ENCODE assay signal across 15 mouse cellular contexts in the genomic region with DNA sequence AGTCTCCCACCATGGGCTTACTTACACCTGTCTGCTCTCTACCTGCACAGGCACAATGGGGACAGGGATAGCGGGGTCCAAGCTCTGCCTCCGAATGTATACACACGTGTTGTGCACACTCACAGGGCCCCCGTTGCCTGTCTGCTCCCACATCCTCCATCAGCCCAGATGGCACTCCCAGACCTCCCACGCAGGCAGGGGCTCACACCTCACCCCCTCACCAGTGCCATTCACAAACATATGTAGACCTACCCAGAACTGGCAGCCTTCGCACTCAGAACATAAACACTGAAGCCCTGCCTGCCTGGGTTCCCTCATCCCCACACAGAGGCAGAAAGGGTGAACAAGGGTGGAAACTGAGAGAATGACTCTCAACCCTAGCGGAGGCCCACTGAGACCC. TPM values are rescaled to one million over a fixed set of nuclear protein-coding genes. Genes with fewer than 3 reads are reported as not detected.
A peak's percentile ranks its signal among the peaks of the same experiment; 100 is the strongest.
DNase-seq lines count a peak whose midpoint lies in the region; ATAC-seq and TF ChIP-seq lines count a peak whose summit lies in the region.
"Had no signal": no experiment of that assay in that cellular context is flagged by ENCODE, and none has a peak within 500 bp of the region (broad histone marks: within the 10 kb centered on the region; RNA-seq: fewer than 3 reads in every experiment).

No protein-coding gene starts in this region.

- H3K4me2 ChIP-seq in forebrain, embryonic 13.5 days, result peak overlapping the region; percentile 60; the same call in 1 of the 2 replicates
- no peak overlapping the region for H3K4me2 ChIP-seq in forebrain, embryonic 11.5 days (ENCODE audit: low read depth, low read length, severe bottlenecking)
- peak overlapping the region; percentile 61; the same call in 1 of the 2 replicates for H3K4me2 ChIP-seq in neural tube, embryonic 13.5 days
- no peak overlapping the region for H3K4me2 ChIP-seq in intestine, postnatal 0 days (replicated peaks; ENCODE audit: low read depth)

- no peak overlapping the region for H3K9ac ChIP-seq in forebrain, embryonic 13.5 days
- H3K9ac ChIP-seq in forebrain, embryonic 11.5 days (ENCODE audit: low read length), result no peak overlapping the region
- peak overlapping the region; percentile 67; the same call in 1 of the 2 replicates for H3K9ac ChIP-seq in neural tube, embryonic 13.5 days
- no peak overlapping the region for H3K9ac ChIP-seq in intestine, postnatal 0 days (ENCODE audit: low read depth, low read length)
- H3K9ac ChIP-seq: limb, embryonic 12.5 days; lung, embryonic 15.5 days had no signal

- TF ChIP-seq CTCF in intestine, postnatal 0 days (IDR thresholded peaks at IDR 0.05; ENCODE audit: low read depth), result no peak

- no peak overlapping the region for H3K27ac ChIP-seq in forebrain, embryonic 13.5 days
- H3K27ac ChIP-seq in forebrain, embryonic 11.5 days (ENCODE audit: low read depth, low read length), result no peak overlapping the region
- 0 out of 2 replicates have a peak overlapping the region, but pooled peaks have one; percentile 64 for H3K27ac ChIP-seq in neural tube, embryonic 13.5 days (replicated peaks)
- H3K27ac ChIP-seq in intestine, postnatal 0 days (ENCODE audit: low read depth, low read length), result no peak overlapping the region
- H3K27ac ChIP-seq: limb, embryonic 12.5 days; lung, embryonic 15.5 days; midbrain, embryonic 12.5 days had no signal

- H3K4me3 ChIP-seq in forebrain, embryonic 13.5 days, result 0 out of 2 replicates have a peak overlapping the region, but pooled peaks have one; percentile 28
- H3K4me3 ChIP-seq in forebrain, embryonic 11.5 days (ENCODE audit: low read depth, low read length), result no peak overlapping the region
- no peak overlapping the region for H3K4me3 ChIP-seq in neural tube, embryonic 13.5 days
- no peak overlapping the region for H3K4me3 ChIP-seq in intestine, postnatal 0 days (ENCODE audit: low read depth, low read length)
- H3K4me3 ChIP-seq: erythroblast, embryonic 14.5 days; lung, embryonic 15.5 days had no signal

- ATAC-seq in forebrain, embryonic 13.5 days, result 0 out of 2 replicates have a peak, but pooled peaks have one; percentile 11
- ATAC-seq in forebrain, embryonic 11.5 days (replicated peaks; ENCODE audit: low FRiP score), result no peak
- ATAC-seq in neural tube, embryonic 13.5 days (ENCODE audit: low read depth), result 0 out of 2 replicates have a peak, but pooled peaks have one; percentile 12
- no peak for ATAC-seq in intestine, postnatal 0 days

- peaks cover 58% of the 10 kb centered on the region for H3K27me3 ChIP-seq in forebrain, embryonic 13.5 days
- H3K27me3 ChIP-seq in forebrain, embryonic 11.5 days (ENCODE audit: control insufficient read depth, insufficient read depth, low read length), result peaks cover 32% of the 10 kb centered on the region
- peaks cover 58% of the 10 kb centered on the region for H3K27me3 ChIP-seq in neural tube, embryonic 13.5 days
- H3K27me3 ChIP-seq in intestine, postnatal 0 days (replicated peaks; ENCODE audit: control insufficient read depth, insufficient read depth, low read length), result peaks cover 33% of the 10 kb centered on the region

- H3K36me3 ChIP-seq in forebrain, embryonic 13.5 days (ENCODE audit: poor library complexity, severe bottlenecking), result no peaks in the 10 kb centered on the region
- H3K36me3 ChIP-seq in forebrain, embryonic 11.5 days (ENCODE audit: control insufficient read depth, insufficient read depth, low read length), result no peaks in the 10 kb centered on the region
- H3K36me3 ChIP-seq in neural tube, embryonic 13.5 days, result no peaks in the 10 kb centered on the region
- H3K36me3 ChIP-seq in intestine, postnatal 0 days (ENCODE audit: control insufficient read depth, insufficient read depth), result no peaks in the 10 kb centered on the region
- H3K36me3 ChIP-seq: limb, embryonic 12.5 days; lung, embryonic 15.5 days; midbrain, embryonic 12.5 days had no signal

- no peaks in the 10 kb centered on the region for H3K9me3 ChIP-seq in forebrain, embryonic 13.5 days (replicated peaks)
- no peaks in the 10 kb centered on the region for H3K9me3 ChIP-seq in forebrain, embryonic 11.5 days (ENCODE audit: control insufficient read depth, low read length)
- no peaks in the 10 kb centered on the region for H3K9me3 ChIP-seq in neural tube, embryonic 13.5 days
- no peaks in the 10 kb centered on the region for H3K9me3 ChIP-seq in intestine, postnatal 0 days (ENCODE audit: control insufficient read depth)
- H3K9me3 ChIP-seq: limb, embryonic 12.5 days; lung, embryonic 15.5 days; midbrain, embryonic 12.5 days had no signal

- WGBS in forebrain, embryonic 13.5 days, result 63% methylated on average over 7 of the region's 7 CpGs
- 69% methylated on average over 7 of the region's 7 CpGs for WGBS in forebrain, embryonic 11.5 days
- WGBS in neural tube, embryonic 13.5 days, result 70% methylated on average over 7 of the region's 7 CpGs
- WGBS in intestine, postnatal 0 days, result 74% methylated on average over 7 of the region's 7 CpGs

- no peak for DNase-seq in forebrain, embryonic 11.5 days (ENCODE audit: low spot score)
- DNase-seq in frontal cortex, adult 2 months (ENCODE audit: extremely low spot score in 1 of 2, low spot score in 1 of 2), result peak; percentile 78 to 89
- peak; percentile 80 to 86 for DNase-seq in left cerebral cortex, adult 18-20 months (ENCODE audit: low spot score in 2 of 2)
- no peak for DNase-seq in gastrocnemius, adult 18-20 months (ENCODE audit: low spot score)
- no peak for DNase-seq in c-Kit-positive CD71-positive TER-119-positive erythroid progenitor cells, embryonic 14.5 days (ENCODE audit: low spot score)
- DNase-seq: gastrocnemius, postnatal 36 days; kidney, adult 18-20 months had no signal

- H3K4me1 ChIP-seq in forebrain, embryonic 13.5 days, result peaks cover 55% of the 10 kb centered on the region
- H3K4me1 ChIP-seq in forebrain, embryonic 11.5 days (replicated peaks; ENCODE audit: control insufficient read depth, insufficient read depth, low read length), result peaks cover 13% of the 10 kb centered on the region
- peaks cover 77% of the 10 kb centered on the region for H3K4me1 ChIP-seq in neural tube, embryonic 13.5 days (replicated peaks)
- H3K4me1 ChIP-seq in intestine, postnatal 0 days (replicated peaks; ENCODE audit: control insufficient read depth, insufficient read depth, low read length), result no peaks in the 10 kb centered on the region

RNA-seq across cellular contexts. Expression of a gene that starts 6.6 kb away (rescaled TPM):
- 1.7 and 1.8 TPM in 2 replicates for polyA plus RNA-seq in forebrain, embryonic 13.5 days (2015; fragmentation: Nextera tagmentation; extraction: Ambion mirVana)
- 0.08 and 0.20 TPM in 2 replicates for polyA plus RNA-seq in forebrain, embryonic 11.5 days (2014; fragmentation: Nextera tagmentation; extraction: Ambion mirVana)
- polyA plus RNA-seq in frontal cortex, adult 2 months (2012; rRNA removed), result 64.9 and 68.2 TPM in 2 replicates
- 100 to 1,000 TPM; 165 to 168 TPM for total RNA-seq in left cerebral cortex, adult 18-20 months (2021)
- polyA plus RNA-seq in neural tube, embryonic 13.5 days (2015; fragmentation: Nextera tagmentation; extraction: Ambion mirVana), result 5.5 and 6.0 TPM in 2 replicates
- total RNA-seq in gastrocnemius, adult 18-20 months (2021), result under 1 TPM; 0.02 to 0.05 TPM
- polyA plus RNA-seq in intestine, postnatal 0 days (2015; fragmentation: Nextera tagmentation; extraction: Ambion mirVana), result 0.10 and 0.17 TPM in 2 replicates
- total RNA-seq: common myeloid progenitor, adult 5-6 weeks had no signal

Comparison
In these comparisons a context has a peak if more than half of its experiments do, and no peak if none do; other contexts are left out.
1. ATAC-seq: peak in forebrain, embryonic 13.5 days (single experiment) and neural tube, embryonic 13.5 days (single experiment); none in forebrain, embryonic 11.5 days (single experiment) and intestine, postnatal 0 days (single experiment).
2. H3K4me2 ChIP-seq: peak in forebrain, embryonic 13.5 days (single experiment) and neural tube, embryonic 13.5 days (single experiment); none in forebrain, embryonic 11.5 days (single experiment) and intestine, postnatal 0 days (single experiment).
3. DNase-seq: peak in frontal cortex, adult 2 months (2 of 2) and left cerebral cortex, adult 18-20 months (2 of 2); none in forebrain, embryonic 11.5 days (single experiment), gastrocnemius, adult 18-20 months (single experiment) and c-Kit-positive CD71-positive TER-119-positive erythroid progenitor cells, embryonic 14.5 days (single experiment).